Mouse (Mus musculus): Measurements from ENCODE around the gene Crim1.

Crim1 gene

DNA sequence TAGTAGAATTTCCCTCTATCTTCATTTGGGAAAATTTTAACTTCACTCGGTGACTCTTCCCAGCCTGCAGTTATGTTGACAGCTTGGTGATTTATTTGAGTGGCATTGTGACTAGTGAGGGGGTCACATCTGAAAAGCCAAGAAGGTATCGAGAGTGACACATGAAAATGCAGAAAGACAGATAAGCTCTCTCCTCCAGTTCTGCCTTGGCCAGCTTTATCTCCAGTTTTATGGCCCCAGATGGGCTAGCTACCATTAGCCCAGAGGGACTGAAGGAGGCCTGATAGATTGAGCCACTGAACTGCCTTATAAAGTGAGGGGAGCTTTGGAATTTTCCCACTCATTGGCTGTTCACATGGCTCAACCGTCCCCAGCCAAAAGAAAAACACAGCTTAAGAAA, 128.2 kb downstream of the Crim1 start:
- DNase-seq (ENCODE audit: low read depth), result no peak

- DNase-seq (ENCODE audit: low read depth), result no peak
Measured at GRCm38 (mm10) chr17:78331438-78331837, 131.4 kb downstream of the Crim1 start.

DNA sequence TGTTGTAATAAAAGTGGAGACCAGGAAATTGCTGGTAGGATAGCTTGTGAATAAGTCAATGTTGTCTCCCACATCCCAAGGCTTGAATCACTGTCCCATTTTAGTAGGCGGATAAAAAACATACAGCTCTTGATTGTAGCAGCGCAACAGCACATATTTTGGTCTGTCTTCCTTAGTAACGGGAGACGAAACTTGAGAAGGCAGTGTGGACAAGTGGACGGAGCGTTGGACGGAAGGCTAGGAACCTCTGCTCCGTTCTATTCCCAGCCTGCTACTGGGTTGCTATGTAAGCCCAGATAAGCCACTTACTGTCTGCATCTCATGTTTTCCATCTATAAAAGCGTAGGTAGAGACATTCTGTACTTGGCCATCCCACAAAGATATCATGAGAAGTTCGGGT, 133.2 kb downstream of the Crim1 start:
- no peak for DNase-seq (ENCODE audit: low read depth)

DNA sequence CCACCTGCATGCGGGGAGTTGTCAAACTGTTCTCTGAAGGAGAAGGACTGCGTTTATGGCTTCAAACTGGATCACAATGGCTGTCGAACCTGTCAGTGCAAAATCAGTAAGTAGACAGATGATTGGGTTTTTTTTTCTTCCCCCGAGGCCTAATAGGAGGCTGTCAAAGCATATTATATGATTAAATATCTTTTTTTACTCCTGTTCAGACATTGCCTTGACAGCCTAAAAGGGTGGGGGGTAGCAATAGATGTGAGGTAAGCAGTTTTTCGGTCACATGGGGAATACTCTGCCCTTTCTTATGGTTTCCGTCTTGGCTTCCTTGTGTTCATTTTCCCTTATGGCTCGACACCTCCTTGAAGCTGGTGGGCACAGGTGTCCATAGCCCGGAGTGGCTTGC, 135.2 kb downstream of the Crim1 start:
- no peak for DNase-seq (ENCODE audit: low read depth)

GRCm38 (mm10) chr17:78343688-78344087, 143.6 kb downstream of the Crim1 start:
- DNase-seq (ENCODE audit: low read depth), result no peak

- no peak for DNase-seq (ENCODE audit: low read depth)
Measured at GRCm38 (mm10) chr17:78347111-78347801, 147.2 kb downstream of the Crim1 start.

GRCm38 (mm10) chr17:78351676-78352499, 151.8 kb downstream of the Crim1 start:
- no peak for DNase-seq (ENCODE audit: low read depth)

GRCm38 (mm10) chr17:78352500-78352855, 152.4 kb downstream of the Crim1 start:
- DNase-seq (ENCODE audit: low read depth), result no peak

DNA sequence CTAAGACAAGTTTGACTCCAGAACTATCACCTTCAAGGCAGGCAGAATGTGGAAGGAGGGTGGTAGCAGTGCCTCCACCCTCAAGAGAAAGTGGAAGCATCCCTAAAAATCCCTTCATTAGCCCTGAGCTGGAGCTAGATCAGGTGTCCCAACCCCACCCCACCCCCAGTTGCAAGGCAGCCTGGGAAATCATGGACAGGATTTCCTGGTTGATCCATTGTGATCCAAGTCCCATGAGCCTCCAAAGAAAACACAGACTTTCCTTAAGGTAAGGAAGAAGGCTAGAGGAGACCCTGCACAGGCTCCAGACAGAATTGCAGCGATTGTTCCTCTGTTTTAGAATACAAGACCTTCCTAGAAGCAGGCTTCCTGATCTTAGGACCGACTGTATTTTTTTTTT, 154.4 kb downstream of the Crim1 start:
- DNase-seq (ENCODE audit: low read depth), result no peak

DNA sequence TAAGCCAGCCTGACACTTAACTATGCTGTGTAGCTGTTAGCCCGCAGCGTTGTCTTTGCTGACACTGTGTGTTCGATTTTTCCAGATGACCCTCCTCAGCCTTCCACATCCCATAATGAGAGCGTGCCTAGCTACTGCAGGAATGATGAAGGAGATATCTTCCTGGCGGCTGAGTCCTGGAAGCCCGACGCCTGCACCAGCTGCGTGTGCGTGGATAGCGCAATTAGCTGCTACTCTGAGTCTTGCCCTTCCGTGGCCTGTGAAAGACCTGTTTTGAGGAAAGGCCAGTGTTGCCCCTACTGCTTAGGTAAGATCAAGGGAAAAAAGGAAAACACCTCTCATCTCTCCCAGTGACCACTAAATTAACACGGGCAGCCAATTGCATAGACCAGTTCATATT, 154.8 kb downstream of the Crim1 start:
- no peak for DNase-seq (ENCODE audit: low read depth)

DNA sequence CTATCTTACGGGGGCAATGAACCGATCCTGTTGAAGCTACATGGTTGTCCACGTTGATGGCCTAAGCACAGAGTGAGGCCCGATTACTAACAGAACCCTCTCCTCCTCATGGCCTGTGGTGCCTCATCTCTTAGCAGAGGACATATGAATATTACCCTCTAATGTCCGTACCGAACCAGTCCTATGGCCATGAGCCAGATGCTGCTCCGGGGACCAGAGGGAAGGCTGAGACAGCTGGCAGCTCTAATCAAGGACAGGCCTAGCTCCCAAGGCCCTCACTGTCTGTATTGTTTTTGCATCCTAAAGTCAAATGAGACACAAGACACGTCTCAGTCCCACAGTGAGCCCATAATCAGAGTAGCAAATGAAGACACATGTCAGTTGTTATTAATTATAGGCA, 155.6 kb downstream of the Crim1 start:
- no peak for DNase-seq (ENCODE audit: low read depth)

GRCm38 (mm10) chr17:78357753-78358152, 157.7 kb downstream of the Crim1 start:
- no peak for DNase-seq (ENCODE audit: low read depth)

- no peak for DNase-seq (ENCODE audit: low read depth)
Measured at GRCm38 (mm10) chr17:78358251-78358726, 158.2 kb downstream of the Crim1 start.

GRCm38 (mm10) chr17:78361939-78362728, 162.1 kb downstream of the Crim1 start:
- no peak for DNase-seq (ENCODE audit: low read depth)

- no peak for DNase-seq (ENCODE audit: low read depth)
Measured at GRCm38 (mm10) chr17:78364555-78365302, 164.7 kb downstream of the Crim1 start.

GRCm38 (mm10) chr17:78366070-78366469, 166.0 kb downstream of the Crim1 start:
- no peak for DNase-seq (ENCODE audit: low read depth)

GRCm38 (mm10) chr17:78368481-78368880, 168.4 kb downstream of the Crim1 start:
- DNase-seq (ENCODE audit: low read depth), result no peak

DNA sequence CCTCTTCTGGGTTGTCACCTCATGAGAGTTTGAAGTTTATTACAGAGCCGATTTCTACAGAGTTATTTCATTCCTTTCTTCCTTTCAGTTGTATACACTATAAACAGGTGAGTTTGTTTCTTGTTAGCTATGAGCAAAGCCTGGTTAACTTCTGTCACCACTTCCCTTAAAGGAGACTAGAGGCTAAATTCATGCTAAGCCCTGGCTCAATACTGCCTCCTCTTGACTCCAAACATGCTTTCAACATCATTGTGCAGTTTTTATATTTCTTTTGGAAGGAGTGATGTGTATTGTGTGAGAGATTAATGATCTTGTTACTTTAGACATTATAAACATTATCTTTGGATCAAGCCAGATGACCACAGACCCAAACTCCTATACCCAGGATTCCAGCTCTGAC, 170.4 kb downstream of the Crim1 start:
- no peak for DNase-seq (ENCODE audit: low read depth)

GRCm38 (mm10) chr17:78373174-78373573, 173.1 kb downstream of the Crim1 start:
- DNase-seq (ENCODE audit: low read depth), result no peak

GRCm38 (mm10) chr17:78373849-78374248, 173.8 kb downstream of the Crim1 start:
- DNase-seq (ENCODE audit: low read depth), result no peak

GRCm38 (mm10) chr17:78374756-78375155, 174.7 kb downstream of the Crim1 start:
- DNase-seq (ENCODE audit: low read depth), result no peak

- no peak for DNase-seq (ENCODE audit: low read depth)
Measured at GRCm38 (mm10) chr17:78376587-78376986, 176.5 kb downstream of the Crim1 start.
